Mouse (Mus musculus): ENCODE data around the gene Cldn4. TPM values are rescaled to one million over a fixed set of nuclear protein-coding genes. Genes with fewer than 3 reads are reported as not detected.

The Cldn4 gene
- polyA plus RNA-seq, 1 experiment from 2014 or later = 7.5 TPM

DNA sequence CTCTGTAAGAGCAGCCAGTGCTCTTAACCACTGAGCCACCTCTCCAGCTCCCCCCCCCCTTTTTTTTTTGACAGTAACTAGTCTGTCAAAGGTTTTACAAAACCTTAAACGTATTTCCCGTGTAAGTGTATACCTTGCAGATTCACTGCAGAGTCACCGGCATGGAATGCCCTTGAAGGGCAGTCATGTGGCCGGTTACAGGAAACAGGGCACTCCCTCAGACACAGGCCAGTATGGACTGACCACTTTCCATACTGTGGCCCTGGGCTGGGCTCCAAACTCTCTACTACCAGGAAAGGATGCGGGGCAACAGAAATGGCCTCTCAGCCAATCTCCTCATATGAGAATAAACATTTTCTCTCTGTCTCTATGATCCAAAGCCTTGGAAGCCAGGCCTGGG lies 8.8 kb upstream of the Cldn4 start:
- no peaks in the 10 kb centered on the region for H3K27me3 ChIP-seq (ENCODE audit: control insufficient read depth, insufficient read depth, low read length)
- H3K4me2 ChIP-seq (ENCODE audit: low read depth) = no peak overlapping the region
- no peaks in the 10 kb centered on the region for H3K36me3 ChIP-seq (ENCODE audit: control insufficient read depth, insufficient read depth, low read length)
- ATAC-seq (ENCODE audit: insufficient read depth, low FRiP score, low TSS enrichment) = no peak
- no peak overlapping the region for H3K27ac ChIP-seq (ENCODE audit: low read depth, low read length)
- WGBS = 86% methylated on average over 5 of the region's 5 CpGs
- H3K4me3 ChIP-seq (ENCODE audit: low read depth, low read length) = no peak overlapping the region
- no peaks in the 10 kb centered on the region for H3K4me1 ChIP-seq (ENCODE audit: control insufficient read depth, insufficient read depth, low read length)
- no peak overlapping the region for H3K9ac ChIP-seq (ENCODE audit: low read length)
- H3K9me3 ChIP-seq (ENCODE audit: control insufficient read depth, low read length) = no peaks in the 10 kb centered on the region
- DNase-seq (ENCODE audit: low spot score) = no peak

DNA sequence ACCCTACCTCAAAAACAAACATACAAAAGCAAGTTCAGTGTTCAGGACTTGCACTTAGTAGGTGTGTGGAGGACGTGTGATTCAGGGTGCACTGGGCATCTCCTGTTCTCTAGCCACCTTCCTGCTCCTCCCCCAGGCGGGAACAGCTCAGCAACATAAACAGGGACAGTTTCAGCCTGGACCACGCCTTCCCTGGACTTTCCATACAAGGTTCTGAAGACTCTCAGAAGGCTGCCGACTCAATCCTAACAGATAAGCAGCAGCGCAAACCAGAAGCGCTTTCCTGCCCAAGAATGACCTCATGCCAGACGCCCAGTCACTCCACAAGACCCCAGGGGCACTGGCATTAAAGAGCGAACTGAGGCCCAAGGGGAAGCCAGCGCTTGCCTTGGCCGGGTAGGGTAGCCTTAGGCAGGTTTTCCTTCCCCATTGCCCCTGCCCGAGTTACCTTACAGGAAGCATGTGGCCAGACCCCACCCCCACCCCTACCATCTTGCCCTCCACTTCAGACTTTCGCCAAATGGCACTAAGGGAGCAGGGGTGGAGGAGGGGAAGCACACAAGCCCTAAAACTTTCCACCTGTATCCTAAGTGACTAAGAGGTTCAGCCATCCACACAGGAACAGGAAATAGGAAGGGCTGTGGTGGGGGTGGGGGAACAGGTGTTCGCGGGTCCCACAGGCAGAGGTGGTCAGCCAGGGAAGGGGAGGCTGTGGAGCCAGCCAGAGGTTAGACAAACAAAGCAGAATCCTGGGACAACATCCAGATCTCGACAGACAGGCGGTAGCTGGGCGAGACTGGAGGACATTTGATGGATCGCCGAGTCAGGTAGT lies 4.5 kb upstream of the Cldn4 start:
- DNase-seq (ENCODE audit: low spot score) (no peak), ATAC-seq (ENCODE audit: insufficient read depth, low FRiP score, low TSS enrichment) (no peak)
- no peak overlapping the region for H3K27ac ChIP-seq (ENCODE audit: low read depth, low read length)
- no peak overlapping the region for H3K4me3 ChIP-seq (ENCODE audit: low read depth, low read length)
- H3K27me3 ChIP-seq (ENCODE audit: control insufficient read depth, insufficient read depth, low read length) = peaks cover 9% of the 10 kb centered on the region
- no peaks in the 10 kb centered on the region for H3K36me3 ChIP-seq (ENCODE audit: control insufficient read depth, insufficient read depth, low read length)
- H3K9me3 ChIP-seq (ENCODE audit: control insufficient read depth, low read length) = no peaks in the 10 kb centered on the region
- no peaks in the 10 kb centered on the region; the same call in 1 of the 2 replicates for H3K4me1 ChIP-seq (ENCODE audit: control insufficient read depth, insufficient read depth, low read length)
- H3K9ac ChIP-seq (ENCODE audit: low read length) = no peak overlapping the region
- H3K4me2 ChIP-seq (ENCODE audit: low read depth) = no peak overlapping the region
- 34% methylated on average over 19 of the region's 19 CpGs for WGBS

DNA sequence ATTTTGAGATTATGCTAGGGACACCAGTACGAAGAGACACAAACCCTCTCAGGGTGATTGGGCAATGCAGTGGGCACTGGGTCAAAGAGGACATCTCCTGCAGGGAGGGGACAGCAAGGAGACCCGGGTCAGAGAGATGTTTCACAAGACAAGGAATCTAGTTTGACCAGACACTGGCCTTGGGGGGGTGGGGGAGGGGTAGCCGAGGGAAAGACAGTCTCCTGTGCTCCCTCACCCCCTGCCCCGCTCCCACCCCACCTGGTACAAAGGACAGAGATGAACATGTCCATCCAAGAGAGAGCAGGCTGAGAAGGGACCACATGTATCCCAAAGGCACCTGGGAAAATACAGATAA lies 1.3 kb upstream of the Cldn4 start:
- Histone ChIP-seq H3K9ac (ENCODE audit: low read length) (no peak overlapping the region), H3K4me1 (ENCODE audit: control insufficient read depth, insufficient read depth, low read length) (no peaks in the 10 kb centered on the region; the same call in 1 of the 2 replicates), H3K27ac (ENCODE audit: low read depth, low read length) (no peak overlapping the region), H3K4me2 (ENCODE audit: low read depth) (no peak overlapping the region), H3K27me3 (ENCODE audit: control insufficient read depth, insufficient read depth, low read length) (peaks cover 22% of the 10 kb centered on the region), H3K36me3 (ENCODE audit: control insufficient read depth, insufficient read depth, low read length) (no peaks in the 10 kb centered on the region), H3K4me3 (ENCODE audit: low read depth, low read length) (no peak overlapping the region), H3K9me3 (ENCODE audit: control insufficient read depth, low read length) (no peaks in the 10 kb centered on the region)
- WGBS = 70% methylated on average over 4 of the region's 4 CpGs
- DNase-seq (ENCODE audit: low spot score) (no peak), ATAC-seq (ENCODE audit: insufficient read depth, low FRiP score, low TSS enrichment) (no peak)

DNA sequence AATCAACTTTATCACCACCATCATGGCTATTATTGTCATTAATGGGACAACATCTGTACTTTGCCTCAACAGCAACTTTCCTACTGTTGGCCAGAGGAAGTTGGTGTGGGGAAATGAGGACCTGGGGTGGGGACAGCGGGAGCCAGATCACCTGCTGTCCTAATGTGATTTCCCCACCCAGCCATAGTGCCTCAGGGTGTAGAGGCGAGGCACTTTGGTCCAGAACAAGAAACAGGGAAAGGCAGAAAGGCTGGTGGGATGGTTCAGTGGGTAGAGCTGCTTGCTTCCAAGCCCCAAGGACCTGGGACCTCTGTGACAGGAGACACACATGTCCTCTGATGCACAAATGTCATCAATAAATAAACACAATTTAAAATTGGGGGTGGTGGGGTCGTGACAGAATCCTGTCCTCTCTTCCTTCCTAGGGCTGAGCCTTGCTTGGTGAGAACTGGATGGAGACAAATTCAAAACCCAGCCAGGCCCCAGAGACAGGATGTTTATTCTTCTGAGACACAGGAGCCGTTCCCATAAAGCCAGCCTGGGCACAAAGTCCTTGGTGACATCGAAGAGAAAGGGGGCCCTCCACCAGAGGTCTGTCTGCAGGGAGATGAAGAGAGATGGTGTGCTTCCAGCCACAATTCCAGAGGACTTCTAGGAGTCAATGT lies 818 bp upstream of the Cldn4 start:
- no peak for ATAC-seq (ENCODE audit: insufficient read depth, low FRiP score, low TSS enrichment)

DNA sequence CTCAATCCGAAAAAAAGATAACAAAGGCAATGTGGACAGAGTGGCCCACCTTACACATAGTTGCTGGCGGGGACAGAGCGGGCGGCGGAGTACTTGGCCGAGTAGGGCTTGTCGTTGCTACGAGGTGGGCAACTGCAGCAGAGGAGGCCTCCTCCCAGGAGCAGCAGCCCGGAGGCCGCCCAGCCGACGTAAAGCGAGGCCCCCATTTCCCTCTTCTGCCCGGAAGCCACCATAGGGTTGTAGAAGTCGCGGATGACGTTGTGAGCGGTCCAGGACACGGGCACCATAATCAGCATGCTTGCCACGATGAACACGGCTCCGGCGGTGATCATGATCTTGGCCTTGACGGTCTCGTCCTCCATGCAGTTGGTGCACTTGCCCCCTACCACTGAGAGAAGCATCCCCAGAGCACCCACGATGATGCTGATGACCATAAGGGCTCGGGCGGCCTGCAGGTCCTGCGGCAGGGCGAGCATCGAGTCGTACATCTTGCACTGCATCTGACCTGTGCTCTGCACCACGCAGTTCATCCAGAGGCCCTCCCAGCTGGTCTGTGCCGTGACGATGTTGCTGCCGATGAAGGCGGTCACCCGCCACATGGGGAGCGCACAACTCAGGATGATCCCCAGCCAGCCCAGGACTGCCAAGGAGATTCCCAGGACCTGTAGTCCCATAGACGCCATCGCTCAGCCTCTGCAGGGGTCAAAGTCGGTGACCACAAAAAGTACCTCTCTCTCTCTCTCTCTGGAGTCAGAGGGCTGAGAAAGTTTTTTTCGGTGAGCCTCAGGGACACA lies 474 bp downstream of the Cldn4 start:
- DNase-seq (ENCODE audit: low spot score) = no peak
- Histone ChIP-seq H3K36me3 (ENCODE audit: control insufficient read depth, insufficient read depth, low read length) (no peaks in the 10 kb centered on the region), H3K9me3 (ENCODE audit: control insufficient read depth, low read length) (no peaks in the 10 kb centered on the region), H3K27me3 (ENCODE audit: control insufficient read depth, insufficient read depth, low read length) (peaks cover 22% of the 10 kb centered on the region), H3K27ac (ENCODE audit: low read depth, low read length) (no peak overlapping the region), H3K4me3 (ENCODE audit: low read depth, low read length) (no peak overlapping the region), H3K9ac (ENCODE audit: low read length) (no peak overlapping the region), H3K4me2 (ENCODE audit: low read depth) (peak overlapping the region; percentile 10; the same call in 1 of the 2 replicates), H3K4me1 (ENCODE audit: control insufficient read depth, insufficient read depth, low read length) (no peaks in the 10 kb centered on the region; the same call in 1 of the 2 replicates)
- WGBS = 14% methylated on average over 43 of the region's 43 CpGs
- no peak for ATAC-seq (ENCODE audit: insufficient read depth, low FRiP score, low TSS enrichment)

More for the DNA sequence above, 818 bp upstream of the Cldn4 start:
- Histone ChIP-seq H3K4me3 (ENCODE audit: low read depth, low read length) (no peak overlapping the region), H3K9ac (ENCODE audit: low read length) (no peak overlapping the region), H3K36me3 (ENCODE audit: control insufficient read depth, insufficient read depth, low read length) (no peaks in the 10 kb centered on the region), H3K4me2 (ENCODE audit: low read depth) (no peak overlapping the region), H3K4me1 (ENCODE audit: control insufficient read depth, insufficient read depth, low read length) (no peaks in the 10 kb centered on the region; the same call in 1 of the 2 replicates), H3K27ac (ENCODE audit: low read depth, low read length) (no peak overlapping the region), H3K9me3 (ENCODE audit: control insufficient read depth, low read length) (no peaks in the 10 kb centered on the region), H3K27me3 (ENCODE audit: control insufficient read depth, insufficient read depth, low read length) (peaks cover 22% of the 10 kb centered on the region)
- DNase-seq (ENCODE audit: low spot score) = no peak
- WGBS = 53% methylated on average over 5 of the region's 5 CpGs

DNA sequence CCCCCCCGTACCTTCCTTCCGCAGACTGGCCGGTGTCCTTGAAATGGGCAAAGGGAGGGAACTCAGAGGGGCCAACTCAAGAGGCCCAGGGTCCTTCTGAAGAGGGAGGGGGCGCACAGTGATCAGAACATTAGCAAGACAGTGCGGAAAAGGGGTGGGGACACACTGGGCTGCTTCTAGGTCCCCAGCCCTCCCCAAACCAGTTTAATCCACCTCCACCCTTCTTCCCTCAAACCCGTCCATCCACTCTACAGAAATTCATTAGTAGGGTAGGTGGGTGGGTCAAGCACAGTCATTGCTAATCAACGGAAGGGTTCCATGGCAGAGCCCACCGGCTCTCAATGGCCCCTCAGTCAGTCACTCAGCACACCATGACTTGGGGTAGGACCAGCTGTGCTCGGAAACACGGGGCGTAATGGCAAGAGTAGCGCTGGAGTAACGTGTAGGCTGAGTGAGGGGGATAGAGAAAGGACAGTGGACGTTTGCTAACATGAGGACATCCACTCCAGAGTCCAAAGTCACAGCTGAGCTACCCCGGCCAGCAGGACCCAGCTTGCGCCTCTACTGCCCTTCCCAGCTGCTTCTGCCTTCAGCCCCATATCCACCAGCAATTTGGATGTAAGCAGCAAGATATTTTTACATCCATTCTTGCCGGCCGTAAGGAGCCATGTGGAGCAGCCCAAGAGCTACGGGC lies 1.3 kb downstream of the Cldn4 start:
- Histone ChIP-seq H3K27me3 (ENCODE audit: control insufficient read depth, insufficient read depth, low read length) (peaks cover 22% of the 10 kb centered on the region), H3K4me1 (ENCODE audit: control insufficient read depth, insufficient read depth, low read length) (no peaks in the 10 kb centered on the region; the same call in 1 of the 2 replicates), H3K27ac (ENCODE audit: low read depth, low read length) (no peak overlapping the region), H3K9me3 (ENCODE audit: control insufficient read depth, low read length) (no peaks in the 10 kb centered on the region), H3K4me3 (ENCODE audit: low read depth, low read length) (no peak overlapping the region), H3K4me2 (ENCODE audit: low read depth) (no peak overlapping the region), H3K36me3 (ENCODE audit: control insufficient read depth, insufficient read depth, low read length) (no peaks in the 10 kb centered on the region), H3K9ac (ENCODE audit: low read length) (no peak overlapping the region)
- WGBS = 39% methylated on average over 17 of the region's 19 CpGs
- DNase-seq (ENCODE audit: low spot score) (no peak), ATAC-seq (ENCODE audit: insufficient read depth, low FRiP score, low TSS enrichment) (no peak)

DNA sequence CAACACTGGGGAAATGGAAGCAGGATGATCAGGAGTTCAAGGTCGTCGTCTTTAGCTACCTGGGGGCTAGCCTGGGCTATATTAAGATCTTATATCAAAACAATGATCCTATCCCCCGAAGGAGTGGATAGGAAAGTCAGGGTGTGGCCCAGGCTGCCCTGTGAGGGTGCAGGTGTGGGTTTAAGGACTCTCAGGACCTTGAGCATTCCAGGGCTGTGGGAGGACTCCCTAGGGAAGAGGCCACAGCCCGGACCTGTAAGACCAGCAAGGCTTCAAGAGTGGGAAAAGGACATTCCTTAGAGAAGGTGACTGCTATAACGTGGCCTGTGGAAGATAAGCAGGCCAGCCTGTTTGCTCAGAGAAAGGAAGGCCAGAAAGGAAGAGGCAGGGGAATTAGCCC lies 2.6 kb downstream of the Cldn4 start:
- H3K27ac ChIP-seq (ENCODE audit: low read depth, low read length) = no peak overlapping the region
- H3K4me2 ChIP-seq (ENCODE audit: low read depth) = no peak overlapping the region
- no peaks in the 10 kb centered on the region; the same call in 1 of the 2 replicates for H3K4me1 ChIP-seq (ENCODE audit: control insufficient read depth, insufficient read depth, low read length)
- no peak for ATAC-seq (ENCODE audit: insufficient read depth, low FRiP score, low TSS enrichment)
- no peaks in the 10 kb centered on the region for H3K36me3 ChIP-seq (ENCODE audit: control insufficient read depth, insufficient read depth, low read length)
- H3K9me3 ChIP-seq (ENCODE audit: control insufficient read depth, low read length) = no peaks in the 10 kb centered on the region
- 78% methylated on average over 5 of the region's 5 CpGs for WGBS
- no peak overlapping the region for H3K9ac ChIP-seq (ENCODE audit: low read length)
- H3K4me3 ChIP-seq (ENCODE audit: low read depth, low read length) = no peak overlapping the region
- peaks cover 22% of the 10 kb centered on the region for H3K27me3 ChIP-seq (ENCODE audit: control insufficient read depth, insufficient read depth, low read length)
- DNase-seq (ENCODE audit: low spot score) = no peak

DNA sequence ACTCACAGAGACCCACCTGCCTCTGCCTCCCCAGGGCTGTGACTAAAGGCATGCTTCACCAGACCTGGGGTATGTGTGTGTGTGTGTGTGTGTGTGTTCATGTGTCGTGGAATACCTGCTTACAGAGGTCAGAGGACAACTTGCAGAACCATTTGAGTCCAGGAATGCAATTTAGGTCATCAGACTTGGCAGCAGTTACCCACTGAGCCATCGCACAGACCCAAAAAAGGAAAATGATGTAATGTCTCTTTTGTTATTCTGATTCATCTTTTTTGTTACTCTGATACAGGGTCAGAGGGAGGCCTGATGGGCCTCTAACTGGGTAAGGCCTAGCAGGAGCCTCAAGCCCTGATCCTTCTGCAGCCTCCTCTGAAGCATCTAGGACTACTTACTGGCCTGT lies 4.0 kb downstream of the Cldn4 start:
- Histone ChIP-seq H3K36me3 (ENCODE audit: control insufficient read depth, insufficient read depth, low read length) (no peaks in the 10 kb centered on the region), H3K27ac (ENCODE audit: low read depth, low read length) (no peak overlapping the region), H3K4me2 (ENCODE audit: low read depth) (no peak overlapping the region), H3K4me3 (ENCODE audit: low read depth, low read length) (no peak overlapping the region), H3K4me1 (ENCODE audit: control insufficient read depth, insufficient read depth, low read length) (no peaks in the 10 kb centered on the region; the same call in 1 of the 2 replicates), H3K9ac (ENCODE audit: low read length) (no peak overlapping the region), H3K9me3 (ENCODE audit: control insufficient read depth, low read length) (no peaks in the 10 kb centered on the region), H3K27me3 (ENCODE audit: control insufficient read depth, insufficient read depth, low read length) (peaks cover 22% of the 10 kb centered on the region)
- no peak for DNase-seq (ENCODE audit: low spot score)
- 82% methylated on average over 2 of the region's 2 CpGs for WGBS
- ATAC-seq (ENCODE audit: insufficient read depth, low FRiP score, low TSS enrichment) = no peak
